ENCODE assay signal across 8 mouse cellular contexts in the genomic region with DNA sequence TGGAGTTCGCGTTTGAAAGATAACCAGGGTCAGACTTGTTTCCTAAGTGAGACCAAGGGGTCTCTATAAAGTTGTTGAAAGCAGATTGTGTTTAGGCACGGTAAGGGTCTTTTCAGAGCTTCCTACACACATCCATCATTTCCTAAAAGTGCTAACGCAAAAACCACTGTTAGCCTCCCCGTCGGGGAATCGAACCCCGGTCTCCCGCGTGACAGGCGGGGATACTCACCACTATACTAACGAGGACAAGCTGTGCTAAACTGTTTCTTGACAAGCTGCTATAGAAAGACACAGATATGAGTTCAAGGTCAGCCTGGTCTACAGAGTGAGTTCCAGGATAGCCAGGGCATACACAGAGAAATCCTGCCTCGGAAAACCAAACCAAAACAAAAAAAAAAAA. TPM values are rescaled to one million over a fixed set of nuclear protein-coding genes. Genes with fewer than 3 reads are reported as not detected.
DNase-seq lines count a peak whose midpoint lies in the region; ATAC-seq and TF ChIP-seq lines count a peak whose summit lies in the region.

No protein-coding gene starts in this region.

- WGBS in forebrain, embryonic 13.5 days, result 0% methylated on average over 13 of the region's 13 CpGs
- under 1% methylated on average over 13 of the region's 13 CpGs for WGBS in liver, postnatal 0 days (ENCODE audit: insufficient replicate concordance)
- 1% methylated on average over 13 of the region's 13 CpGs for WGBS in neural tube, embryonic 14.5 days

- peak overlapping the region; percentile 46; the same call in 1 of the 2 replicates for H3K27ac ChIP-seq in ES-Bruce4 (ENCODE audit: insufficient read depth, low read length)
- H3K27ac ChIP-seq in brown adipose tissue, adult 24 weeks (replicated peaks; ENCODE audit: low read depth, low read length), result peak overlapping the region; percentile 79
- H3K27ac ChIP-seq in forebrain, embryonic 13.5 days, result no peak overlapping the region; the same call in 1 of the 2 replicates
- peak overlapping the region; percentile 31; the same call in 1 of the 2 replicates for H3K27ac ChIP-seq in liver, postnatal 0 days (ENCODE audit: low read depth)
- no peak overlapping the region for H3K27ac ChIP-seq in neural tube, embryonic 14.5 days (ENCODE audit: low read depth, low read length)

- intact Hi-C loops in heart, postnatal 25 days (cut with DNase I), result no loop called here

- TF ChIP-seq CTCF in ES-Bruce4 (IDR thresholded peaks at IDR 0.05; ENCODE audit: low read depth, low read length), result no peak
- TF ChIP-seq CTCF in liver, postnatal 0 days (IDR thresholded peaks at IDR 0.05; ENCODE audit: low read depth), result no peak

- no peaks in the 10 kb centered on the region for H3K4me1 ChIP-seq in ES-Bruce4 (ENCODE audit: control insufficient read depth, insufficient read depth, low read length)
- H3K4me1 ChIP-seq in brown adipose tissue, adult 24 weeks (ENCODE audit: control insufficient read depth, insufficient read depth, insufficient read length, low read length), result peaks cover 5% of the 10 kb centered on the region
- H3K4me1 ChIP-seq in forebrain, embryonic 13.5 days, result peaks cover 15% of the 10 kb centered on the region
- peaks cover 25% of the 10 kb centered on the region for H3K4me1 ChIP-seq in liver, postnatal 0 days (ENCODE audit: insufficient read depth)
- peaks cover 7% of the 10 kb centered on the region for H3K4me1 ChIP-seq in neural tube, embryonic 14.5 days (ENCODE audit: control insufficient read depth, insufficient read depth, low read length)

- peak; percentile 51 for DNase-seq in heart, postnatal 25 days (ENCODE audit: low spot score)
- DNase-seq in layer of hippocampus, adult 11-12 months (ENCODE audit: low spot score), result peak; percentile 86
- DNase-seq in liver, postnatal 0 days, result peak; percentile 89
- peak; percentile 56 to 74 for DNase-seq in thymus, adult 18-20 months

- peak; percentile 55 for ATAC-seq in forebrain, embryonic 13.5 days
- peak; percentile 57 for ATAC-seq in liver, postnatal 0 days
- ATAC-seq in neural tube, embryonic 14.5 days (ENCODE audit: low read depth), result peak; percentile 50; the same call in 1 of the 2 replicates

- no peaks in the 10 kb centered on the region; the same call in 1 of the 2 replicates for H3K36me3 ChIP-seq in ES-Bruce4 (ENCODE audit: control insufficient read depth, insufficient read depth, low read length, poor library complexity, severe bottlenecking)
- peaks cover 9% of the 10 kb centered on the region for H3K36me3 ChIP-seq in forebrain, embryonic 13.5 days (ENCODE audit: poor library complexity, severe bottlenecking)
- peaks cover 6% of the 10 kb centered on the region for H3K36me3 ChIP-seq in liver, postnatal 0 days (replicated peaks; ENCODE audit: insufficient read depth, low read length)
- no peaks in the 10 kb centered on the region for H3K36me3 ChIP-seq in neural tube, embryonic 14.5 days (ENCODE audit: control insufficient read depth, insufficient read depth, low read length)

- peak overlapping the region; percentile 46 for H3K9ac ChIP-seq in ES-Bruce4 (ENCODE audit: low read depth, poor library complexity, severe bottlenecking)
- H3K9ac ChIP-seq in forebrain, embryonic 13.5 days, result no peak overlapping the region
- H3K9ac ChIP-seq in liver, postnatal 0 days (replicated peaks), result 0 out of 2 replicates have a peak overlapping the region, but pooled peaks have one; percentile 44
- H3K9ac ChIP-seq in neural tube, embryonic 14.5 days (replicated peaks; ENCODE audit: low read depth, low read length), result no peak overlapping the region

- TF ChIP-seq EP300 in ES-Bruce4 (IDR thresholded peaks at IDR 0.05; ENCODE audit: insufficient read depth, low read depth, low read length), result no peak
- TF ChIP-seq EP300 in liver, postnatal 0 days (IDR thresholded peaks at IDR 0.05; ENCODE audit: low read depth), result no peak; the same call in 1 of the 2 replicates

- no peak for TF ChIP-seq POLR2A in ES-Bruce4 (IDR thresholded peaks at IDR 0.05; ENCODE audit: insufficient read depth, low read length)

- no peaks in the 10 kb centered on the region for H3K27me3 ChIP-seq in ES-Bruce4 (ENCODE audit: control insufficient read depth, insufficient read depth, low read length, poor library complexity, severe bottlenecking)
- no peaks in the 10 kb centered on the region for H3K27me3 ChIP-seq in forebrain, embryonic 13.5 days
- no peaks in the 10 kb centered on the region for H3K27me3 ChIP-seq in liver, postnatal 0 days (ENCODE audit: insufficient read depth, low read length)
- no peaks in the 10 kb centered on the region for H3K27me3 ChIP-seq in neural tube, embryonic 14.5 days (ENCODE audit: control insufficient read depth, insufficient read depth, low read length)

- H3K9me3 ChIP-seq in ES-Bruce4 (replicated peaks; ENCODE audit: control insufficient read depth, insufficient read depth, low read length, poor library complexity, severe bottlenecking), result no peaks in the 10 kb centered on the region
- H3K9me3 ChIP-seq in forebrain, embryonic 13.5 days (replicated peaks), result no peaks in the 10 kb centered on the region
- no peaks in the 10 kb centered on the region for H3K9me3 ChIP-seq in liver, postnatal 0 days (ENCODE audit: low read length)
- no peaks in the 10 kb centered on the region for H3K9me3 ChIP-seq in neural tube, embryonic 14.5 days (ENCODE audit: control insufficient read depth, low read length)

- peak overlapping the region; percentile 43 for H3K4me2 ChIP-seq in forebrain, embryonic 13.5 days
- peak overlapping the region; percentile 64 for H3K4me2 ChIP-seq in liver, postnatal 0 days (ENCODE audit: low read depth, low read length)
- H3K4me2 ChIP-seq in neural tube, embryonic 14.5 days (ENCODE audit: low read depth, low read length), result peak overlapping the region; percentile 32; the same call in 1 of the 2 replicates

- peak overlapping the region; percentile 61 for H3K4me3 ChIP-seq in ES-Bruce4 (ENCODE audit: low read depth, low read length)
- peak overlapping the region; percentile 49 for H3K4me3 ChIP-seq in brown adipose tissue, adult 24 weeks (ENCODE audit: insufficient read depth, low read depth, low read length)
- peak overlapping the region; percentile 34 for H3K4me3 ChIP-seq in forebrain, embryonic 13.5 days
- peak overlapping the region; percentile 36 for H3K4me3 ChIP-seq in liver, postnatal 0 days (ENCODE audit: low read depth, low read length)
- peak overlapping the region; percentile 18 for H3K4me3 ChIP-seq in neural tube, embryonic 14.5 days (ENCODE audit: low read depth, low read length)

RNA-seq across cellular contexts. Expression of a gene that starts 18.8 kb away (rescaled TPM):
- 329 and 334 TPM in 2 replicates for polyA plus RNA-seq in ES-Bruce4 (2011; ENCODE audit: insufficient read depth, insufficient read length, low read depth, missing spikeins)
- polyA plus RNA-seq in brown adipose tissue, adult 24 weeks (2012; ENCODE audit: insufficient read depth, insufficient read length, missing spikeins), result 692 and 1,079 TPM in 2 replicates
- 1,082 and 1,216 TPM in 2 replicates for polyA plus RNA-seq in forebrain, embryonic 13.5 days (2015; fragmentation: Nextera tagmentation; extraction: Ambion mirVana)
- total RNA-seq in heart, postnatal 25 days (2021), result 1,000 to 10,000 TPM in 1 of 2 experiments, 100 to 1,000 TPM in 1; 907 to 1,197 TPM
- polyA plus RNA-seq in liver, postnatal 0 days (2015; fragmentation: Nextera tagmentation; extraction: Ambion mirVana), result 369 and 531 TPM in 2 replicates
- polyA plus RNA-seq in neural tube, embryonic 14.5 days (2014; fragmentation: Nextera tagmentation; extraction: Ambion mirVana), result 1,368 and 1,388 TPM in 2 replicates

RNA-seq across cellular contexts. Expression of a gene that starts 19.7 kb away (rescaled TPM):
- not detected in 2 replicates for polyA plus RNA-seq in ES-Bruce4 (2011; ENCODE audit: insufficient read depth, insufficient read length, low read depth, missing spikeins)
- polyA plus RNA-seq in brown adipose tissue, adult 24 weeks (2012; ENCODE audit: insufficient read depth, insufficient read length, missing spikeins), result not detected in 2 replicates
- polyA plus RNA-seq in forebrain, embryonic 13.5 days (2015; fragmentation: Nextera tagmentation; extraction: Ambion mirVana), result 0.27 and 0.38 TPM in 2 replicates
- under 1 TPM in 1 of 2 experiments, not detected in 1; 0.22 TPM for total RNA-seq in heart, postnatal 25 days (2021)
- 0.17 and 0.18 TPM in 2 replicates for polyA plus RNA-seq in liver, postnatal 0 days (2015; fragmentation: Nextera tagmentation; extraction: Ambion mirVana)
- polyA plus RNA-seq in neural tube, embryonic 14.5 days (2014; fragmentation: Nextera tagmentation; extraction: Ambion mirVana), result 0.28 and 0.50 TPM in 2 replicates

RNA-seq across cellular contexts. Expression of a gene that starts 25.1 kb away (rescaled TPM):
- 35.2 and 42.3 TPM in 2 replicates for polyA plus RNA-seq in ES-Bruce4 (2011; ENCODE audit: insufficient read depth, insufficient read length, low read depth, missing spikeins)
- 5.0 and 16.9 TPM in 2 replicates for polyA plus RNA-seq in brown adipose tissue, adult 24 weeks (2012; ENCODE audit: insufficient read depth, insufficient read length, missing spikeins)
- 10.2 and 12.3 TPM in 2 replicates for polyA plus RNA-seq in forebrain, embryonic 13.5 days (2015; fragmentation: Nextera tagmentation; extraction: Ambion mirVana)
- total RNA-seq in heart, postnatal 25 days (2021), result 10 to 100 TPM; 10.2 to 10.6 TPM
- polyA plus RNA-seq in liver, postnatal 0 days (2015; fragmentation: Nextera tagmentation; extraction: Ambion mirVana), result 3.3 and 3.4 TPM in 2 replicates
- polyA plus RNA-seq in neural tube, embryonic 14.5 days (2014; fragmentation: Nextera tagmentation; extraction: Ambion mirVana), result 8.5 and 8.6 TPM in 2 replicates

RNA-seq across cellular contexts. Expression of a gene that starts 32.5 kb away (rescaled TPM):
- polyA plus RNA-seq in ES-Bruce4 (2011; ENCODE audit: insufficient read depth, insufficient read length, low read depth, missing spikeins), result 43.8 and 45.8 TPM in 2 replicates
- 15.4 and 19.5 TPM in 2 replicates for polyA plus RNA-seq in brown adipose tissue, adult 24 weeks (2012; ENCODE audit: insufficient read depth, insufficient read length, missing spikeins)
- 33.6 and 37.6 TPM in 2 replicates for polyA plus RNA-seq in forebrain, embryonic 13.5 days (2015; fragmentation: Nextera tagmentation; extraction: Ambion mirVana)
- total RNA-seq in heart, postnatal 25 days (2021), result 10 to 100 TPM; 49.0 to 57.6 TPM
- 20.2 and 20.9 TPM in 2 replicates for polyA plus RNA-seq in liver, postnatal 0 days (2015; fragmentation: Nextera tagmentation; extraction: Ambion mirVana)
- 34.5 and 40.5 TPM in 2 replicates for polyA plus RNA-seq in neural tube, embryonic 14.5 days (2014; fragmentation: Nextera tagmentation; extraction: Ambion mirVana)

Comparison
In these comparisons a context has a peak if more than half of its experiments do, and no peak if none do; other contexts are left out.
1. H3K27ac ChIP-seq: peak in ES-Bruce4 (single experiment), brown adipose tissue, adult 24 weeks (single experiment) and liver, postnatal 0 days (single experiment); none in forebrain, embryonic 13.5 days (single experiment) and neural tube, embryonic 14.5 days (single experiment).
2. H3K9ac ChIP-seq: peak in ES-Bruce4 (single experiment) and liver, postnatal 0 days (single experiment); none in forebrain, embryonic 13.5 days (single experiment) and neural tube, embryonic 14.5 days (single experiment).
3. Peak in every context shown above with its lines, with median percentiles within 50 percentile points of each other: H3K4me3 ChIP-seq, ATAC-seq, H3K4me2 ChIP-seq and DNase-seq.